Mouse (Mus musculus): ENCODE data around the gene Fgfr2.

Fgfr2 gene

DNA sequence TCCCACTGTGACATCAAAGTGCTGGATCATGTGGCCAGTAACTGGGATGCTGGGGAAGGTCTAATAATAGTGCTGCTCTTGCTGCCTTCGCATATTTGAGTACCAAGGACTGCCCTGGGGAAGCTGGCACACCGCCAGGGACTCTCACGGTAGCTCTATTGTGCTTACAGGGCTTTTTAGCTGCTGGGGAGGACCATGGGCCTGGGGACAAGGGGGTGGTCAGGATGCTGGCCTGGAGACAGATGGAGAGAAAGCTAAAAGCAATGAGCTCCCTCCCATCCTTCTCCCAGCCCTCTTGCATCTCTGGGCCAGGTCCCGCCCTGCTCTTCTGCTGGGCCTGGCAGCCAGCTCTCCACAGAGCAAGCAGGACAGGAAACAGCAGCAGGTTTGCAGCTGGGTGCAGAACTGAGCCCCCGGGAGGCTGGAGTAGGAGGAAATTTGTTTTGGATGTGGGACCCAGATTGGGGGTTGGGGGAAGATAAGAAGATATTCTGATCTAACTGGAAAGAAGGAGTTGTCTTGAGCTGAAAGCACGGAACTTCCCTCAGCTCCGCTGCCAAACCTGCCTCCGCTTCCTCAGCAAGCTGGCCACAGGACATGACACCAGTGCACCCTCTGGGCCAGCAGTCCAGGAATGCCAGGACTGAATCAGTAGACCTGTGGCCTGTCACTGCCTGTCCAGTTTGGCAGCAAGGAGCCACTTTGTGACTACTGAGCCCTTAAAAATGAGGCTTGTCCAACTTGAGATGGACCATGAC lies 2803.2 kb downstream of the Fgfr2 start:
- peak; percentile 48 for DNase-seq (ENCODE audit: low spot score)

DNA sequence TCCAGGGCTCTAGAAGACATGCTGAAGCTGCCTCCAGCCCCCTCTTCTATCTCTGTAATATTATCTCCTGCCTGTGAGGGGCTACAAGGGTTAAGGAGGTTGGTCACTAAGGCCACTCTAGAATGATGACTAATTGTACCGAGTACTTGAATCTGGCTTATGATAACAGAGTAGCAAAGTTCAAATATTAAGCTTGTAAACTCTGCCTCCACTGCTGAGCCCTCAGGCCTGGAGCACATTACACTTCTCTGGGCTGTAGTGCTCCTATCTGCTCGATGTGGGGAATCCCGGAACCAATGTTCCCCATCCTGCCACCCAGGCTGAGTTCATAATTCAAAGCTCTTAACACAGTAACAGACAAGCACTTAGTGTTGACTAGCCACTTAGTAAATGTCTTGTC lies 2806.9 kb downstream of the Fgfr2 start:
- no peak for DNase-seq (ENCODE audit: low spot score)

GRCm38 (mm10) chr7:130315221-130315620 lies 2807.9 kb downstream of the Fgfr2 start:
- no peak for DNase-seq (ENCODE audit: low spot score)

DNA sequence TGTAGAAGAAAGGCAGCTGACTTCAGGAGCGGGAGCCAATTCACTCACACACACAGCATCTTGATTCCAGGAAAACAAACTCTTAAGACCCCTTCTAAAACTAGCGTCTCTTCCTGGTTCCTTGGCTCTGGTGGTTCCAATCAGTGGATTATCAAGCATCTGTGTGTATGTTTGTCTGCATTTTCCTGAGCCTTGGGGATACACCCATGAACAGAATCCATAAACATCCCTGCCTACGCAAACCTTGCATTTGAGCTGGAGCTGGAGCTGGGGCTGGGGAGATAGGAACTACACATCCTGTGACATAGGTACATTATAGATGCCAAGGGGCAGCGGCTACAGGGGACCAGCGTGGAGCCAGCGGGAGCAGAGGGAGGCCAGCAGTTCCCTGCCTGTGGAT lies 2808.5 kb downstream of the Fgfr2 start:
- DNase-seq (ENCODE audit: low spot score): no peak

DNA sequence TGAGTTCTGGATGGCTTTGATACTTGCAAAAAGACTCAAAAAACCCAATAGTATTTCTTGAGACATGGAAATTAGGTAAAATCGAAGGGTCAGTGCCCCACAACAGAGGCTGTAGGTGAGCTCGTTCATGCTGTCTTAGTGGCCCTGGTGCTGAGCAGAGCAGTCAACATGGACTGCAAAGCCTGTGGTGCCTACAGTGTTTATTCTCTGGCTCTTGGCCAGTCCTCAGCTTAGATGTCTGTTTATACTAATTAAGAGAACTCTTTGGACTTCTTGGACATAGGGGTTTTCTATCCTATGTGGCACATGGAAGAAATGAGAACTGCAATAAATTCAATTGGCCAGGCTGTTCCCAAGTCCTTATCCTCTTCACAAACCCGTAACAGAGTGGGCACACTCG lies 2811.8 kb downstream of the Fgfr2 start:
- DNase-seq (ENCODE audit: low spot score): no peak

DNA sequence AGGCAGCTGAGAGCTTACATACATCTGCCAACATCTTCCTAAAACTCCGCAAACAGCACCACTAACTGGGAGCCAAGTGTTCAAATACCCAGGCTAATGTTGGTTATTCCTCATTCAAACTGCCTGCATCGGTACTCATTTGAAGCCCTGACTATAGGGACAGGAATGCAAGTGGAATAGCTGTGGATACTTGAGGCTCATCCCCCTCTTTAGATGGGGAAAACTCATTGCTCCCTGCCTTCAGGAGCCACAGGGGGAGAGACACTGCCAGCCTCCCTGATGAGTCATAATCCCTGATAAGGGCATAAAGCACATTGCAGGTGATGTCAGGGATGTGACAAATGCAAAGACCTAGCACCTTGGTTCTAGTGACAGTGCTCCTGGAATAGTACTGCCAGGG lies 2814.0 kb downstream of the Fgfr2 start:
- DNase-seq (ENCODE audit: low spot score): no peak

DNA sequence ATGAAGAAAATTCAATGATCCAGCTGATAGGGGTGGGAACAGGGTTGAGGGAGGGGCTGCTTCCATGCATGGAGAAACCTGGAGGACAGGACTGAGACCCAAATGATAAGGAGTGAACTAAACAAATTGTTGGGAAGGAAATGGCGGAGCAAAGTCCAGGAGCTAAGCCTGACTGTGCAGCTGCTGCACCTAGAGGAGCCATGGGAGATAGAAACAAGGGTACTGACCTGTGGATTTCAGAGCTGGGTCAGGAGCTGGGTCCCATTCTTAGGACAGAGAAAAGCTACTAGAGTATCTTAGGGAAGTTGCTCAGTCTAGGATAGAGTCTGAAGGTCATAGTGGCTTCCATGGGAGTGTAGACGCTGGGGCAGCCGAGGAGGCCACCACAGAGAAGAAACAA lies 2816.1 kb downstream of the Fgfr2 start:
- DNase-seq (ENCODE audit: low spot score): no peak

GRCm38 (mm10) chr7:130304642-130305041 lies 2818.5 kb downstream of the Fgfr2 start:
- DNase-seq (ENCODE audit: low spot score): no peak

DNA sequence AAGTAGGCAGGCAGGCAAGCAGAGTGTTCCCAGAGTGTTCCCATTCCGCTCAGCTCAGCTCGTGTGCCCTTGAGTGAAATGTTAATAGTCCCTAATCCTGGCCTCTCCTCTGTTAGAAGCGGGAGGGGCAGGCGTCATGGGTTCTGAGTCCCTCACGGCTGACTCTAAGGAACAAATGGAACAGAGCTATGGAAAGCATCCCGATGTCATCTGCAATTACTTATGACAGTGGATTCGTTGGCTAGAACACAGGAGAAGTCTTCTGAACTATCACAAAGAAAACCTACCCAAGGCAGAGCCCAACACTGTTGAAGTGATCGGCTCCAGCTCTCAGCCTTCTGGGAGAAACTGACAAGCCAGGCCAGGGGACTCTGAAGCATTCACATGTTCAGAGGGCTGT lies 2819.7 kb downstream of the Fgfr2 start:
- no peak for DNase-seq (ENCODE audit: low spot score)

- no peak for DNase-seq (ENCODE audit: low spot score)
Measured at GRCm38 (mm10) chr7:130300606-130301005, 2822.5 kb downstream of the Fgfr2 start.

GRCm38 (mm10) chr7:130298926-130299594 lies 2824.1 kb downstream of the Fgfr2 start:
- no peak for DNase-seq (ENCODE audit: low spot score)

GRCm38 (mm10) chr7:130291179-130291578 lies 2832.0 kb downstream of the Fgfr2 start:
- no peak for DNase-seq (ENCODE audit: low spot score)

DNA sequence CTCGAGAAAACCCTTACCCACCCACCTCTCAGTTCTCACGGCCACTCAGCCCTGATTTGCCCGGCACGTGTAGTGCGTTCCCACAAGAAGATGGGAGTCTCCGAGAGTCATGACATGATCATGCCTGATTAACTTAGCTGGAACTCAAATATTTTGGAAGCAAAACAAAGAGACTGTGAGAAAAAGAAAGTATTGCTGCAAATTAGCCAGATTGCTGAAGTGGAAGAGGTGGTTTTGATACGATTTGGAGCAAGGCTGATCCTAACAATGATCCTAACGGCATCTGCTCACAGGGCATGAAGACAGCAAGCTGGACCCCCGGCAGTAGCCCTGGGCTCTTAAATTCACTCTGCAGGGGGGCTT lies 2833.7 kb downstream of the Fgfr2 start:
- DNase-seq (ENCODE audit: low spot score): no peak

- no peak for DNase-seq (ENCODE audit: low spot score)
Measured at GRCm38 (mm10) chr7:130288719-130289427, 2834.3 kb downstream of the Fgfr2 start.

DNA sequence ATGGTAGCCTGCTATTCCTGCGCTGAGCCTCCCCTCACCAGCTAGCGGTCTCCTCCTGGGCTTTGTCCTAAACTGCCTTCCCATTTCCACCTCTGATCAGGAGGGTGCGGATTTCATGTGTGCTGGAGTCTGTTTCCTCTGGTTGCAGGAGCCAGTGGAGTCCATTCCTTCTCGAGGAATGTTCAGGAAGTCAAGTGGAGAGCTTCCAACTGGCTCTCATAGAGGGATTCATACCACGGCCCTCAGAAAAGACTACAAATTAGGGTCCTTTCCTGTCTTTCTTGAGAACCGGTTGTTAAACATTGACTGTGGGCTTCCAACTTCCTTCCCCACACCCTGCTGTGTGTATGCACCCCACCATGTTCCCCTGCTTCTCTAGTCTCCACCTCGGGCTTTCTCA lies 2834.9 kb downstream of the Fgfr2 start:
- DNase-seq (ENCODE audit: low spot score): no peak

DNA sequence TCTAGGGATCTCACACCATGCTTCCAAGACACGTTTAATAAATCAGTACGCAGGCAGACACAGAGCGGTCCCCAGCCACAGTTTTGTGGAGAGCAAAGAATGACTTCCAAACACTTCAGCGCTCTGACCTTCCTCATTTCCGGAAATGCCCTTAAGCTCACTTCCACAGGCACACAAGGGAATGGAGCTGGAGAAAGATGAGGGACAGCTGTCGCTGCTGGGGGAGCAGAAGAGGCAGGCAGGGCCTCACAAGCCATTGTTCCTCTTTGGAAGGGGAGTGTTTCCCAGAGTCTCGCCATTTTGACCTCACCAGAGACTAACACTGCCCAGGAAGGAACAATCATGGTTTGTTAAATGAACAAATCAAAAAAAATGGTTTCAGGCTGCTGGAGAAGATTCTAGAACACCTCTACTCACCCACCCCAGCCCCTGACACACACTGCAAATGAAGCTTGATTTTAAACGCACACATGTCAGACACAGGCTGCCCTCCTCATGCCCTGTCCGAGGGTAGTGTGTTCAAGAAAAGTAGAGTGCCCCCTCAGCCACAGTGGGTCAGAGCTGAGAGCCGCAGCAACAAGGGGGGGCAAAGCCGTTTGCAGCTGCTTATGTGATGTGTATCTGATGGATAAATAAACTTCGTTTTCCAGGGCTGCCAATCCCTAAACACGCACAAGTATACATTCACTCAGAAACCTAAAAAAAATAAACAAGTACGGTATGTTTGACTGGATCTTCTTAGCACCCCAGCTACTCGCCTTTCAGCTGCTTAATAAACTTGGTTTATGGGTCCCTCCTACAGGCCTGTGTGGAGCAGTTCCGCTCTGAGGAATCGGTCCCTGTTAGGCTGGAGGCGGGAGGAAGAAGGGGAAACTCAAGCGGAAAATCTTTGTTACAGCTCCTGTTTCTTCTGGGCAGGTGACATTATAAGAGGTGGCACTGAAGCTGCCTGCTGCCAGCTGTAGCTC lies 2844.1 kb downstream of the Fgfr2 start:
- DNase-seq (ENCODE audit: low spot score): no peak

- DNase-seq (ENCODE audit: low spot score): no peak
Measured at GRCm38 (mm10) chr7:130278000-130278737, 2845.0 kb downstream of the Fgfr2 start.

DNA sequence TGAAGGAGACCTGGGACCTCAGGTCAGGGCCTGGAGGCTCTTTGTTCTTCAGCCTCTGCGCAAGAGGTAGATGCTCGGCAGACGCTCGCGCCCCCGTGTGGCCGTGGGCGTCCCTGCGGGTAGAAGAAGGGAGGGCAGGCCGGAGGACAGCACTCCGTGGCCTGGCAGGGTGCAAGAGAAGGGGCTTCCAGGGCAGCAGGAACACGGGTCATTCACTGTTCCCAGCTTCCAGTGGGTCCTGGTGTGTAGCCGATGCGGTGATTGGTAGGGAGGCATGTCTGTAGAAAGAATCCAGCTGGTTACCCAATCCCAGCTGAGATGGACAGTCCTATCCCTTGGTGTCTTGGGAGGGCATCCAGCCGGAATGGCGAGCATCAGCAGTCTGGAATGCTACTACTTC lies 2849.9 kb downstream of the Fgfr2 start:
- peak; percentile 71 for DNase-seq (ENCODE audit: low spot score)

DNA sequence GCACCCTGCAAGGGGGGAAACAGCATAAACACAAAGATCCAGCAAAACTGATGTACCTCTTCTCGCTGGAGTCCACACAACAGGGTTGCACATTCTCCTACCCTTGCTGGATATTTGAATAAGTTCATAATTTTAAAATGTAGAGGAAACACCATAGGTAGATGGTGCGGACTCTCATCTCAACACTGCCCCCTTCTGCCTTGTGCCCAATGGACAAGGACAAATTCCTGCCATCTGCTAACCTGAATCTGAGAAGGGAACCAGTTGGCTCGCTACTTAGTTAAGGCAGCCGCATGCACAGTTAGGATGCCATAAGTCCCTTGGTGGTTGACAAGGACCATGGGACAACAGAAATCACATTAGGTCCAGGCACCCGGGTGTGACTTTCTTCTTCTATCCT lies 2852.3 kb downstream of the Fgfr2 start:
- DNase-seq (ENCODE audit: low spot score): no peak

DNA sequence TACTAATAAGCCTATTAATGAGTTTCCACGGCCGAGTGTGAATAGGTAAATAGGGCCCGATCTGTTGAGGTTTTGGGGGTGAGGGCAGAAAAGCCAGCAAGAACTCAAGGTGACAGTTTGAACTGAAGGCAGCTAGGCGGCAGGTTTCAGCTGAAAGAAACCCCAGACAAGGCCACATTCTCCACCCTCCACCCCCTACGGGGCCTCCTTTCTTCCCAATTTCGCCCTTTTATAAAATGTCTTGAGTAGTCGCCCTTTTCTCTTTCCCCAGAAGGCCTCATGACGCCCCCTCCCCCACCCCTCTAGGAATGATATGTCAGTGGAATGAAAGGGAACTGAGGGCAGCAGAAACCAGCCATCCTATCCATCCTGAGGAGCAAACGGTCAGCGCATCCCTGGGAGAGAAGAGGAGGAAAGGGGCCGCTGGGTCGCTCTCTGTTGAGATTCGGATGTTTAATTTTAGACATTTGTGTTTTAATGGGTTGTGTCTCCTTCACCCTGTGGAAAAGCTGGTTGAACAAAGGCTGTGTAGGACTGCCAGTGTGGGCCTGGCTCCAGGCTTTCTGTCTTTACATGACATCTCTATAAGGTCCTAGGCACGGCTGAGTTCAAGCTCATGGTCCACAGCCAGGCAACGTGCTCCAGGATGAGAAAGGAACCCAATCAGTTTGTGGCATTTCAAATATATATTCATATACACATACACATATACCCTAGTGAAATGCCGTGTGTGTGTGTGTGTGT lies 2853.9 kb downstream of the Fgfr2 start:
- no peak for DNase-seq (ENCODE audit: low spot score)

GRCm38 (mm10) chr7:130267099-130267498 lies 2856.1 kb downstream of the Fgfr2 start:
- no peak for DNase-seq (ENCODE audit: low spot score)
